Comparison of ENCODE assay signal across 8 mouse cellular contexts in the genomic region with DNA sequence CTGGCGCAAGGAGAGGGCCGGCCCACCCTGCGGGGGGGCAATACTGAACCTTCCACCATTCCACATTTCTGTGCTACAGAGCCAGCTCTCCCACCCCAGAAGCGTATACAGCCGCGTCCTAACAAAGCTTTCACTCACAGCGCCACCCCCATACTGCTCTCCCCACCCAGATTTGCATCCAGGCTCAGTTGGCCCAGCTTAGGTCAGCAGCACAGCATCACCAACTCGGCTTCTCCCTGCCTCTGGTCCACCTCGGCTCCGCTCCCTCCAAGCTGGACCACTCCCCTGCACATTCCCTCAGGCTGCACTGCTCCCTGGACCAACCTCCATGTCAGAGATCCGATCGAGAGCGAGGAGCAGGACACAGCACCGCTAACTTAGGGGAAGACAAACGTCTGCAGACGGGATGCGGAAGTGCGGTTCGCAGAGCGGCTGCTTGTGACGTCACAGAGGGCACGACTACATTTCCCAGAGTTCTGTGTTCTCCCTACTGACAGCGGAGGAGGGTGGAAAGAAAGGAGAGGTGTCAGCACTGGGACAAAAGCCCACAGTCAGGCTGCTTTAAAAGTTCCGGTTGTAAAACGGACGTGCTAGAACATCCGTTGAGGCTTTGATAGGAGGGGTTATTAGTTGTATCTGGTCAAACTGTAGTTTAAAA. TPM values are rescaled to one million over a fixed set of nuclear protein-coding genes. Genes with fewer than 3 reads are reported as not detected.
A peak's percentile ranks its signal among the peaks of the same experiment; 100 is the strongest.
DNase-seq lines count a peak whose midpoint lies in the region; ATAC-seq and TF ChIP-seq lines count a peak whose summit lies in the region.

Gm26965 (minus strand) TSS at position 399 of the 658 bp plus-strand sequence.
Zfp87 (minus strand) TSS at position 425 of the 658 bp plus-strand sequence.

- no peaks in the 10 kb centered on the region for H3K9me3 ChIP-seq in hindbrain, embryonic 10.5 days
- no peaks in the 10 kb centered on the region for H3K9me3 ChIP-seq in lung, postnatal 0 days (ENCODE audit: low read length)

- WGBS in hindbrain, embryonic 10.5 days = under 1% methylated on average over 27 of the region's 27 CpGs
- 1% methylated on average over 27 of the region's 27 CpGs for WGBS in lung, postnatal 0 days

- H3K4me2 ChIP-seq in lung, postnatal 0 days (replicated peaks; ENCODE audit: low read depth, low read length) = peak within 1 kb of the TSS; percentile 73

- TF ChIP-seq EP300 in lung, postnatal 0 days (IDR thresholded peaks at IDR 0.05) = no peak

- H3K27me3 ChIP-seq in hindbrain, embryonic 10.5 days (ENCODE audit: insufficient read depth, poor library complexity, severe bottlenecking) = no peaks in the 10 kb centered on the region
- H3K27me3 ChIP-seq in lung, postnatal 0 days (replicated peaks; ENCODE audit: insufficient read depth, low read length) = no peaks in the 10 kb centered on the region

- H3K4me1 ChIP-seq in hindbrain, embryonic 10.5 days (replicated peaks) = peaks cover 16% of the 10 kb centered on the region
- H3K4me1 ChIP-seq in lung, postnatal 0 days (ENCODE audit: insufficient read depth, low read depth, low read length) = no peaks in the 10 kb centered on the region

- TF ChIP-seq CTCF in lung, postnatal 0 days (IDR thresholded peaks at IDR 0.05) = no peak; the same call in 1 of the 2 replicates

- H3K27ac ChIP-seq in hindbrain, embryonic 10.5 days = peak within 1 kb of the TSS; percentile 90
- peak within 1 kb of the TSS; percentile 62 for H3K27ac ChIP-seq in lung, postnatal 0 days (ENCODE audit: low read length)

- DNase-seq in MN1 (ENCODE audit: low spot score) = peak; percentile 95
- DNase-seq in cerebellum, adult 9-10 months = peak; percentile 94
- DNase-seq in hindbrain, embryonic 10.5 days (ENCODE audit: low spot score) = peak; percentile 91
- DNase-seq in layer of hippocampus, adult 9-11 months = peak; percentile 95
- peak; percentile 99 for DNase-seq in lung, postnatal 0 days (ENCODE audit: low spot score)
- DNase-seq in ovary, postnatal 14 days (ENCODE audit: low spot score) = peak; percentile 87
- DNase-seq in thymus, postnatal 14 days = peak; percentile 94

- H3K9ac ChIP-seq in lung, postnatal 0 days (replicated peaks; ENCODE audit: low read depth) = peak within 1 kb of the TSS; percentile 53

- peak; percentile 100 for ATAC-seq in frontal cortex, adult (ENCODE audit: low TSS enrichment)
- peak; percentile 100 for ATAC-seq in lung, postnatal 0 days

- H3K4me3 ChIP-seq in hindbrain, embryonic 10.5 days = peak within 1 kb of the TSS; percentile 91
- peak within 1 kb of the TSS; percentile 79 for H3K4me3 ChIP-seq in lung, postnatal 0 days (ENCODE audit: low read depth, low read length)

- H3K36me3 ChIP-seq in hindbrain, embryonic 10.5 days = peaks cover 10% of the 10 kb centered on the region
- H3K36me3 ChIP-seq in lung, postnatal 0 days (ENCODE audit: insufficient read depth, low read length) = no peaks in the 10 kb centered on the region; the same call in 1 of the 2 replicates

RNA-seq across cellular contexts. Expression of gene Gm26965, which starts in this region (rescaled TPM):
- polyA plus RNA-seq in hindbrain, embryonic 10.5 days (2016; fragmentation: Nextera tagmentation; extraction: Ambion mirVana) = not detected in 2 replicates
- 0.12 and 0.39 TPM in 2 replicates for polyA plus RNA-seq in lung, postnatal 0 days (2015; fragmentation: Nextera tagmentation; extraction: Ambion mirVana)

RNA-seq across cellular contexts. Expression of gene Zfp87, which starts in this region (rescaled TPM):
- 26.5 and 26.6 TPM in 2 replicates for polyA plus RNA-seq in hindbrain, embryonic 10.5 days (2016; fragmentation: Nextera tagmentation; extraction: Ambion mirVana)
- polyA plus RNA-seq in lung, postnatal 0 days (2015; fragmentation: Nextera tagmentation; extraction: Ambion mirVana) = 33.8 and 40.5 TPM in 2 replicates

Comparison
In these comparisons a context has a peak if more than half of its experiments do, and no peak if none do; other contexts are left out.
1. Peak in every context shown above with its lines: DNase-seq, ATAC-seq, H3K4me3 ChIP-seq and H3K27ac ChIP-seq.